Mouse (Mus musculus) liver, adult 2 months (tissue): ENCODE data around the gene Chchd3.

ENCODE experiments used
- CTCF ChIP-seq: fragments of 200-500 bp; IDR thresholded peaks from 2 replicates; pipeline ENCODE4 v1.5.1; 2011; ENCODE audit warnings: low read depth, low read length, control low read depth
- POLR2A ChIP-seq: fragments of 200-500 bp; IDR thresholded peaks from 2 replicates; pipeline ENCODE4 v1.6.1; 2011; ENCODE audit warnings: low read length, control low read depth; ENCODE audit not compliant: insufficient read depth; ENCODE audit errors: extremely low read depth

DNA sequence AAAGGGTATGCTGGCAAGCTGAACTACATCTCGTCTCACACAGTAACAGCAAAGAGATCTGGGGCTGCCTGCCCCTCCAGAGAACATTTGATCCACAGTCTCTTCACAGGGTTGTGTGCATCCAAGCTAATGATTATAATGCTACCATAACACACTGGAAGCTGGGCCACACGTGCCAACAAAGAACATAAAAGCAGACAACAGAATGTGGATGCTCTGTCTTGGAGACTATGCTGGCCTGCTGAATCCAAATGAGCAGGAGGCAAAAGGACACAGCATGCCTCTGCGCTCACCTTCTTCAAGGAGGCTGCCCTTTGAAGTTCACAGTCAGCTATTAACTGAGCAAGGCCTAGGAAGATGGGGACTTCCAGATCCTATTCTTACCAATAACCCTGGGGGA lies 98.6 kb downstream of the Chchd3 start:
- TF ChIP-seq POLR2A, result no peak
- no peak for TF ChIP-seq CTCF
